Mouse (Mus musculus): ENCODE results near the gene 4930452B06Rik.

Gene 4930452B06Rik

GRCm38 (mm10) chr14:8462321-8462909 is 203.6 kb downstream of the 4930452B06Rik start:
- no peak for ATAC-seq (ENCODE audit: insufficient number of reproducible peaks, low FRiP score, low TSS enrichment)

- ATAC-seq (ENCODE audit: insufficient number of reproducible peaks, low FRiP score, low TSS enrichment) = peak; percentile 53; the same call in 1 of the 2 replicates
These were observed 205.6 kb downstream of the 4930452B06Rik start for GRCm38 (mm10) chr14:8460226-8461129.

- no peak for ATAC-seq (ENCODE audit: insufficient number of reproducible peaks, low FRiP score, low TSS enrichment)
These were observed 206.3 kb downstream of the 4930452B06Rik start for GRCm38 (mm10) chr14:8459759-8460158.

GRCm38 (mm10) chr14:8451117-8451516 is 214.9 kb downstream of the 4930452B06Rik start:
- no peak for ATAC-seq (ENCODE audit: insufficient number of reproducible peaks, low FRiP score, low TSS enrichment)

GRCm38 (mm10) chr14:8450342-8450741 is 215.7 kb downstream of the 4930452B06Rik start:
- ATAC-seq (ENCODE audit: insufficient number of reproducible peaks, low FRiP score, low TSS enrichment) = no peak

GRCm38 (mm10) chr14:8449299-8449698 is 216.7 kb downstream of the 4930452B06Rik start:
- no peak for ATAC-seq (ENCODE audit: insufficient number of reproducible peaks, low FRiP score, low TSS enrichment)

- no peak for ATAC-seq (ENCODE audit: insufficient number of reproducible peaks, low FRiP score, low TSS enrichment)
These were observed 218.7 kb downstream of the 4930452B06Rik start for GRCm38 (mm10) chr14:8447352-8447751.

GRCm38 (mm10) chr14:8444363-8444762 is 221.7 kb downstream of the 4930452B06Rik start:
- ATAC-seq (ENCODE audit: insufficient number of reproducible peaks, low FRiP score, low TSS enrichment) = no peak

GRCm38 (mm10) chr14:8442691-8443090 is 223.3 kb downstream of the 4930452B06Rik start:
- ATAC-seq (ENCODE audit: insufficient number of reproducible peaks, low FRiP score, low TSS enrichment) = no peak

- no peak for ATAC-seq (ENCODE audit: insufficient number of reproducible peaks, low FRiP score, low TSS enrichment)
These were observed 224.4 kb downstream of the 4930452B06Rik start for GRCm38 (mm10) chr14:8441623-8442022.

- no peak for ATAC-seq (ENCODE audit: insufficient number of reproducible peaks, low FRiP score, low TSS enrichment)
These were observed 235.3 kb downstream of the 4930452B06Rik start for GRCm38 (mm10) chr14:8430611-8431230.

- ATAC-seq (ENCODE audit: insufficient number of reproducible peaks, low FRiP score, low TSS enrichment) = no peak
These were observed 236.3 kb downstream of the 4930452B06Rik start for GRCm38 (mm10) chr14:8429767-8430166.

GRCm38 (mm10) chr14:8422833-8423232 is 243.2 kb downstream of the 4930452B06Rik start:
- no peak for ATAC-seq (ENCODE audit: insufficient number of reproducible peaks, low FRiP score, low TSS enrichment)

- no peak for ATAC-seq (ENCODE audit: insufficient number of reproducible peaks, low FRiP score, low TSS enrichment)
These were observed 244.7 kb downstream of the 4930452B06Rik start for GRCm38 (mm10) chr14:8421199-8421787.

- no peak for ATAC-seq (ENCODE audit: insufficient number of reproducible peaks, low FRiP score, low TSS enrichment)
These were observed 247.4 kb downstream of the 4930452B06Rik start for GRCm38 (mm10) chr14:8418610-8419009.

GRCm38 (mm10) chr14:8405946-8406345 is 260.1 kb downstream of the 4930452B06Rik start:
- ATAC-seq (ENCODE audit: insufficient number of reproducible peaks, low FRiP score, low TSS enrichment) = no peak

- no peak for ATAC-seq (ENCODE audit: insufficient number of reproducible peaks, low FRiP score, low TSS enrichment)
These were observed 262.7 kb downstream of the 4930452B06Rik start for GRCm38 (mm10) chr14:8403310-8403709.

- no peak for ATAC-seq (ENCODE audit: insufficient number of reproducible peaks, low FRiP score, low TSS enrichment)
These were observed 267.5 kb downstream of the 4930452B06Rik start for GRCm38 (mm10) chr14:8398507-8398906.

- no peak for ATAC-seq (ENCODE audit: insufficient number of reproducible peaks, low FRiP score, low TSS enrichment)
These were observed 270.3 kb downstream of the 4930452B06Rik start for GRCm38 (mm10) chr14:8395690-8396287.

GRCm38 (mm10) chr14:8392181-8392825 is 273.7 kb downstream of the 4930452B06Rik start:
- no peak for ATAC-seq (ENCODE audit: insufficient number of reproducible peaks, low FRiP score, low TSS enrichment)

All from cerebellum, adult (tissue).